Comparison of ENCODE assay signal across 13 mouse cellular contexts in the genomic region with DNA sequence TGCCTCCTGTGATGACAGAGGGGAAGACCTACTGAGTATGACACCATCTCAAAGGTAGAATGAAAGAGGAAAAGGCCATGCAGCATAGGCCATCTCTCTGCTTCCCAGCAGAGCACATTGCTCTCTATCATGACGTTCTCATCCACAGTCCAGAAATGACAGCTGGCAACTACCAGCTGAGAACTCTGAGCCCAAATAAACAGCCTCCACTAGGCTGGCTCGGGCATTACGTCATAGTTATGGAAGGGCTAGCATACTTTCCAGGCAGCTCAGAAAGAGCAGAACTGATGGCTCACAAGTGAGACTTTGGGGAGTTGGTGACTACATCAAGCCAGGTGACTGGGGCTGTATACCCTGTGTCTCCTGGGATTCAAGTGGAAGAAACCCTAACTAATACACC.
"Had no signal": no experiment of that assay in that cellular context is flagged by ENCODE, and none has a peak within 500 bp of the region (broad histone marks: within the 10 kb centered on the region; RNA-seq: fewer than 3 reads in every experiment).

No protein-coding gene starts in this region.

- H3K9ac ChIP-seq: lung, embryonic 14.5 days; midbrain, embryonic 13.5 days; midbrain, embryonic 15.5 days; neural tube, embryonic 12.5 days had no signal

- ATAC-seq: midbrain, embryonic 13.5 days; midbrain, embryonic 15.5 days had no signal

- H3K4me3 ChIP-seq: midbrain, embryonic 10.5 days; midbrain, embryonic 13.5 days; midbrain, embryonic 15.5 days; neural tube, embryonic 12.5 days had no signal

- H3K4me2 ChIP-seq: lung, embryonic 14.5 days; midbrain, embryonic 13.5 days; midbrain, embryonic 15.5 days; neural tube, embryonic 12.5 days had no signal

- H3K27ac ChIP-seq: midbrain, embryonic 10.5 days; midbrain, embryonic 13.5 days; midbrain, embryonic 15.5 days; neural tube, embryonic 12.5 days had no signal

- H3K9me3 ChIP-seq: midbrain, embryonic 10.5 days; midbrain, embryonic 13.5 days; midbrain, embryonic 15.5 days had no signal

- H3K4me1 ChIP-seq: midbrain, embryonic 10.5 days; midbrain, embryonic 13.5 days; midbrain, embryonic 15.5 days; neural tube, embryonic 12.5 days had no signal

- H3K27me3 ChIP-seq: midbrain, embryonic 13.5 days; midbrain, embryonic 15.5 days had no signal

- DNase-seq: lung, adult 18-20 months; lung, embryonic 14.5 days; lung, postnatal 10 days; lung, postnatal 4 days; right cerebral cortex, postnatal 14 days; spleen, adult 18-20 months; thymus, adult 2 months; thymus, postnatal 25 days; thymus, postnatal 4 days had no signal
